Mouse (Mus musculus) testis, adult 2 months (tissue): ENCODE data around the gene Fxyd4. TPM values are rescaled to one million over a fixed set of nuclear protein-coding genes. Genes with fewer than 3 reads are reported as not detected.

ENCODE experiments used
- H3K27ac ChIP-seq: fragments of 200-500 bp; 2 replicates; pipeline ENCODE4 v1.5.1; 2012; ENCODE audit warnings: low read depth, low read length; ENCODE audit not compliant: control insufficient read depth, insufficient read depth
- H3K27me3 ChIP-seq: fragments of 200-500 bp; 2 replicates; pipeline ENCODE4 v1.6.1; 2012; ENCODE audit warnings: mild to moderate bottlenecking, low read length, moderate library complexity; ENCODE audit not compliant: control insufficient read depth, insufficient read depth
- H3K36me3 ChIP-seq: fragments of 200-500 bp; 2 replicates; pipeline ENCODE4 v1.6.1; 2012; ENCODE audit warnings: mild to moderate bottlenecking, low read length; ENCODE audit not compliant: control insufficient read depth, insufficient read depth
- H3K4me1 ChIP-seq: fragments of 200-500 bp; 2 replicates; pipeline ENCODE4 v1.6.1; 2012; ENCODE audit warnings: low read length; ENCODE audit not compliant: control insufficient read depth, insufficient read depth
- H3K4me3 ChIP-seq: fragments of 200-500 bp; 2 replicates; pipeline ENCODE4 v1.5.1; 2012; ENCODE audit warnings: low read depth, mild to moderate bottlenecking, low read length, moderate library complexity, mixed read lengths; ENCODE audit not compliant: control insufficient read depth
- CTCF ChIP-seq: fragments of 200-500 bp; IDR thresholded peaks from 2 replicates; pipeline ENCODE4 v1.5.1; 2012; ENCODE audit warnings: low read depth, mild to moderate bottlenecking, inconsistent platforms, low read length, moderate library complexity; ENCODE audit not compliant: control insufficient read depth, insufficient read depth, insufficient replicate concordance
- POLR2A ChIP-seq: fragments of 200-500 bp; IDR thresholded peaks from 2 replicates; pipeline ENCODE4 v1.6.1; 2012; ENCODE audit warnings: low read depth, mild to moderate bottlenecking, inconsistent platforms, low read length, moderate library complexity; ENCODE audit not compliant: control insufficient read depth
- polyA plus RNA-seq: library from polyadenylated mRNA; depleted of rRNA; stranded (reverse); fragments of >200 nt; gene quantifications from 2 replicates; pipeline ENCODE4 v1.2.3, GENCODE M21; 2012; rRNA removed

Fxyd4 gene
- polyA plus RNA-seq, 1 experiment = not detected

DNA sequence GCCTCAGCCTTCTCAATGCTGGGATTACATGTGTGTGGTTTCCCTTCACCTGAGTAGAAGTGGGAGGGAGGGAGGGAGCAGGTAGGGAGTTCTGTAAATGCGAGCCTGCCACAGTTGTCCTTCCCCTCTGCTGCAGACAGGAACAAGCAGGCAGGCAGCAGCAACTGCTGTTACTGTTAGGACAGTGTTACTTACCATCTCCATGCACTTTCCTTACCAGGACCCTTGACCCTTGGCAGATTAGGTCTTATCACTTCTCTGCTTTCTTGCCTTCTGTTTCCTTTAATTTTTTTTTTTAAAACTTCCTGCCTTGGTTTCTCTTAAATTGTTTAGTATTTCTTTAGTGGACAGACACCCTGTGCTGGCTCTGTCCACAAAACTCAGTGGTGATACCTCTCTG, 49.5 kb downstream of the Fxyd4 start:
- no peaks in the 10 kb centered on the region for H3K27me3 ChIP-seq
- no peaks in the 10 kb centered on the region for H3K36me3 ChIP-seq
- H3K27ac ChIP-seq = no peak overlapping the region
- peaks cover 8% of the 10 kb centered on the region for H3K4me1 ChIP-seq
- no peak for TF ChIP-seq POLR2A
- TF ChIP-seq CTCF = no peak
- H3K4me3 ChIP-seq = no peak overlapping the region

DNA sequence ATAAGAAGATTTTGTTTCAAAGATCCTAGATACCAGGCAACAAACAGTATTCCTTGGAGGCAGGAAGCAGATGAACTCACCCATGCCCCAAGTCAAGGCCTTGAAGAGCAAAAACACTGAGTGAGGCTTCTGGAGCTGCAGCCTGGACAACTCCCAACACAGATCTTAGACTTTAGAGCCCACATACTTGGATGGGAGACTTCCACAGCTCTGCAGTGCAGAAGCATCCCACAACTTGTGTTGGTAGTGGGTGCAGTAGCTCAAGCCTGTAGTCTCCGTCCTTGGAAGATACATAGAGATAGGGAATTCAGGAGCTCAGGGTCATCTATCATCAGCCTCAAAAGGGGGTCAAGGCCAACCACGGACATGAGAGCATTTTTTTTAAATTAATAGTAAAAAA, 51.5 kb downstream of the Fxyd4 start:
- TF ChIP-seq POLR2A (no peak), CTCF (no peak)
- no peak overlapping the region for H3K27ac ChIP-seq
- peaks cover 5% of the 10 kb centered on the region for H3K4me1 ChIP-seq
- no peaks in the 10 kb centered on the region for H3K27me3 ChIP-seq
- H3K36me3 ChIP-seq = no peaks in the 10 kb centered on the region
- no peak overlapping the region for H3K4me3 ChIP-seq

Other genes with a start within 250 kb of the Fxyd4 start
- 6.0 and 8.6 TPM in 2 replicates for gene Zfp637, start 96.5 kb downstream of the Fxyd4 start, polyA plus RNA-seq
- gene Zfp239, start 75.6 kb downstream of the Fxyd4 start, polyA plus RNA-seq = 4.6 TPM in 2 replicates
- gene Hnrnpf, start 37.4 kb downstream of the Fxyd4 start, polyA plus RNA-seq = 286 and 325 TPM in 2 replicates
- gene Rasgef1a, start 73.7 kb upstream of the Fxyd4 start, polyA plus RNA-seq = 0.02 and 0.05 TPM in 2 replicates
- gene Csgalnact2, start 201.4 kb upstream of the Fxyd4 start, polyA plus RNA-seq = 0.91 and 1.1 TPM in 2 replicates